Mouse (Mus musculus) right cerebral cortex, postnatal 4 days (tissue): ENCODE measurements at regions not wholly inside any gene's neighbourhood (a gene's known extent, or its start where the extent isn't known, plus 50 kb on each side); places are given as distances from the start of the nearest gene placed in this dataset.

Experiments used
- DNase-seq: peaks from one replicate; pipeline ENCODE4 v3.0.0-alpha.2; 2022

- no peak for DNase-seq
These were observed 51.8 kb upstream of the Hnrnpa3 start for GRCm38 (mm10) chr2:75607010-75607915.

DNA sequence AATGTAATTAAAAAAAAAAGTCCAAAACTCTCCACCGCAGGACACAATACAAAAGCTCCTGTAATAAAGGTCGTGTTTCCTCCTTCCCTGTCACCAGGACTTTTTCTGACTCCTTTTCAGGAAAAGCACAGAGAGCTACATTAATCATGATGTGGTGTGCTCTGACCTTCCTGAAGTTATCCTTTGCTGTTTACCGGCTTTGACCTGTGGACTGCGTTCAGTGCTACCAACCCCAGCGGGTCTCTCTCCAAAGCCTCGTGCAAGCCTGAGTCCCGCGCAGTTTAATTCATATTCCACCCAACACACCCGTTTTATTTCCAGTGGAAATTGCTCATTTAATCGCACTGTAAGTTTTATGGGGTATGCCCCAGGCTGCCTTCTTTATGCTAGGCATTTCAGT is 51.1 kb upstream of the Hnrnpa3 start:
- DNase-seq: no peak

DNA sequence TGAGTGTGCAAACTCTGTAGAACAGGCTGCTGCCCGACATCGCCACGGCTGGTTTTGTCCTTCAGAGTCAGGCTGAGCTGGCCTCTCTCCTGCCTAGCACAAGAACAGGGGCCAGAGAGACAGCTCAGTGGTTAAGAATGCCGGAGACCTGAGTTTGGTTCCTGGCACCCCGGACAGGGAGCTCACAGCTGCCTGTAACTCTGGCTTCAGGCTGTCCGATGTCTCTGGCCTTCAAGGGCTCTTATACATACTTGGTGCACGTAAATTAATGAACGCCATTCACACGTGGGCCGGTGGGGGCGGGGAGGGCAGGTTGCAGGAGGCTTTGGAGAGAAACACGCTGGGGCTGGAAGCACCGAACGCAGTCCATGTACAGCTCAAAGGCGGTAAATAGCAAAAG is 50.6 kb upstream of the Hnrnpa3 start:
- no peak for DNase-seq

GRCm38 (mm10) chr2:75609150-75609946 is 49.7 kb upstream of the Hnrnpa3 start:
- no peak for DNase-seq
